ENCODE assay signal across 23 mouse cellular contexts in the genomic region with DNA sequence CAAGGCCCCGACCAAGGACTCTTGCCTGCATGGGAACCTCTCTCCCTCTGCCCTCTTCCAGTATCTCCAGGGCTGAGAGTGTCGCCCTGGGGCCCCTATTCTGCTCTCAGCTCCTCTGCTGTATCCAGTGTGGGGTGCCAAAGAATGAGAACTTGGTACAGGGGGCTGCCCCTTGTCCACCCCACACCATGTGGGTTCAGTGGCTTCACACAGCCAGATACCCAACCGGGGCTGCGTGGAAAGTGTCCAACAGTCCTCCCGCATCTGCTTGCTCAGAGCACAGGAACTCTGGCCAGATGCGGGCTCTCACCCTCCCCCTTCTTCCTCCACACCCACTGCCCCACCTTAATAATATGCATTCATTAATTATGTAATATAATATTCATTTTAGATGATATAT. TPM values are rescaled to one million over a fixed set of nuclear protein-coding genes. Genes with fewer than 3 reads are reported as not detected.
DNase-seq lines count a peak whose midpoint lies in the region; ATAC-seq lines count a peak whose summit lies in the region.
"Had no signal": no experiment of that assay in that cellular context is flagged by ENCODE, and none has a peak within 500 bp of the region (broad histone marks: within the 10 kb centered on the region; RNA-seq: fewer than 3 reads in every experiment).

No protein-coding gene starts in this region.

- no peaks in the 10 kb centered on the region for H3K4me1 ChIP-seq in forebrain, embryonic 11.5 days (replicated peaks; ENCODE audit: control insufficient read depth, insufficient read depth, low read length)
- H3K4me1 ChIP-seq in forebrain, embryonic 10.5 days: no peaks in the 10 kb centered on the region
- no peaks in the 10 kb centered on the region for H3K4me1 ChIP-seq in midbrain, embryonic 11.5 days (ENCODE audit: control insufficient read depth, insufficient read depth, low read length)
- H3K4me1 ChIP-seq in midbrain, embryonic 15.5 days: no peaks in the 10 kb centered on the region
- no peaks in the 10 kb centered on the region for H3K4me1 ChIP-seq in midbrain, embryonic 14.5 days (ENCODE audit: control insufficient read depth, insufficient read depth, low read length)
- no peaks in the 10 kb centered on the region for H3K4me1 ChIP-seq in midbrain, embryonic 13.5 days (replicated peaks)

- H3K9me3 ChIP-seq in forebrain, embryonic 11.5 days (ENCODE audit: control insufficient read depth, low read length): no peaks in the 10 kb centered on the region
- H3K9me3 ChIP-seq in forebrain, embryonic 10.5 days: no peaks in the 10 kb centered on the region
- no peaks in the 10 kb centered on the region for H3K9me3 ChIP-seq in midbrain, embryonic 11.5 days (ENCODE audit: control insufficient read depth, low read length)
- no peaks in the 10 kb centered on the region for H3K9me3 ChIP-seq in midbrain, embryonic 15.5 days
- H3K9me3 ChIP-seq in midbrain, embryonic 14.5 days (ENCODE audit: control insufficient read depth, low read length): no peaks in the 10 kb centered on the region
- H3K9me3 ChIP-seq in midbrain, embryonic 13.5 days: no peaks in the 10 kb centered on the region

- WGBS in forebrain, embryonic 11.5 days: 86% methylated on average over 6 of the region's 6 CpGs
- 84% methylated on average over 6 of the region's 6 CpGs for WGBS in forebrain, embryonic 10.5 days
- WGBS in midbrain, embryonic 11.5 days: 87% methylated on average over 6 of the region's 6 CpGs
- 87% methylated on average over 6 of the region's 6 CpGs for WGBS in midbrain, embryonic 15.5 days
- 88% methylated on average over 6 of the region's 6 CpGs for WGBS in midbrain, embryonic 14.5 days
- 84% methylated on average over 6 of the region's 6 CpGs for WGBS in midbrain, embryonic 13.5 days

- no peak overlapping the region for H3K4me3 ChIP-seq in forebrain, embryonic 11.5 days (ENCODE audit: low read depth, low read length)
- no peak overlapping the region for H3K4me3 ChIP-seq in forebrain, embryonic 10.5 days
- H3K4me3 ChIP-seq in midbrain, embryonic 11.5 days (ENCODE audit: low read depth, low read length): no peak overlapping the region
- H3K4me3 ChIP-seq in midbrain, embryonic 15.5 days: no peak overlapping the region
- H3K4me3 ChIP-seq in midbrain, embryonic 14.5 days (replicated peaks; ENCODE audit: low read depth, low read length): no peak overlapping the region
- H3K4me3 ChIP-seq in midbrain, embryonic 13.5 days (replicated peaks): no peak overlapping the region

- H3K27me3 ChIP-seq in forebrain, embryonic 11.5 days (ENCODE audit: control insufficient read depth, insufficient read depth, low read length): no peaks in the 10 kb centered on the region
- no peaks in the 10 kb centered on the region for H3K27me3 ChIP-seq in forebrain, embryonic 10.5 days (ENCODE audit: poor library complexity, severe bottlenecking)
- H3K27me3 ChIP-seq in midbrain, embryonic 11.5 days (ENCODE audit: control insufficient read depth, insufficient read depth, low read length): no peaks in the 10 kb centered on the region
- no peaks in the 10 kb centered on the region for H3K27me3 ChIP-seq in midbrain, embryonic 15.5 days (replicated peaks)
- no peaks in the 10 kb centered on the region for H3K27me3 ChIP-seq in midbrain, embryonic 14.5 days (ENCODE audit: control insufficient read depth, insufficient read depth, low read length)
- no peaks in the 10 kb centered on the region for H3K27me3 ChIP-seq in midbrain, embryonic 13.5 days
- H3K27me3 ChIP-seq: CH12.LX, Patski had no signal

- 0 out of 2 replicates have a peak, but pooled peaks have one; percentile 51 for ATAC-seq in forebrain, embryonic 11.5 days (replicated peaks; ENCODE audit: low FRiP score)
- peak; percentile 44; the same call in 1 of the 2 replicates for ATAC-seq in midbrain, embryonic 11.5 days (ENCODE audit: low FRiP score)
- no peak for ATAC-seq in midbrain, embryonic 15.5 days (replicated peaks)
- peak; percentile 55 for ATAC-seq in midbrain, embryonic 14.5 days (ENCODE audit: low FRiP score, low TSS enrichment)
- no peak for ATAC-seq in midbrain, embryonic 13.5 days
- ATAC-seq: activated CD4-positive, CD25-positive, alpha-beta regulatory T cell, adult 4 months; CD4-positive, CD25-positive, alpha-beta regulatory T cell, adult 4 months; Patski had no signal

- H3K4me2 ChIP-seq in forebrain, embryonic 11.5 days (ENCODE audit: low read depth, low read length, severe bottlenecking): no peak overlapping the region
- H3K4me2 ChIP-seq in midbrain, embryonic 11.5 days: no peak overlapping the region
- no peak overlapping the region for H3K4me2 ChIP-seq in midbrain, embryonic 15.5 days
- H3K4me2 ChIP-seq in midbrain, embryonic 14.5 days (ENCODE audit: low read length): no peak overlapping the region
- no peak overlapping the region for H3K4me2 ChIP-seq in midbrain, embryonic 13.5 days (replicated peaks)

- no peaks in the 10 kb centered on the region for H3K36me3 ChIP-seq in forebrain, embryonic 11.5 days (ENCODE audit: control insufficient read depth, insufficient read depth, low read length)
- H3K36me3 ChIP-seq in forebrain, embryonic 10.5 days (replicated peaks): no peaks in the 10 kb centered on the region
- no peaks in the 10 kb centered on the region for H3K36me3 ChIP-seq in midbrain, embryonic 11.5 days (ENCODE audit: control insufficient read depth, insufficient read depth, low read length)
- H3K36me3 ChIP-seq in midbrain, embryonic 15.5 days (replicated peaks): no peaks in the 10 kb centered on the region
- no peaks in the 10 kb centered on the region for H3K36me3 ChIP-seq in midbrain, embryonic 14.5 days (ENCODE audit: control insufficient read depth, insufficient read depth, low read length)
- H3K36me3 ChIP-seq in midbrain, embryonic 13.5 days: no peaks in the 10 kb centered on the region
- H3K36me3 ChIP-seq: G1E had no signal

- no peak overlapping the region for H3K27ac ChIP-seq in forebrain, embryonic 11.5 days (ENCODE audit: low read depth, low read length)
- no peak overlapping the region for H3K27ac ChIP-seq in forebrain, embryonic 10.5 days
- no peak overlapping the region for H3K27ac ChIP-seq in midbrain, embryonic 11.5 days (ENCODE audit: low read depth, low read length)
- no peak overlapping the region for H3K27ac ChIP-seq in midbrain, embryonic 15.5 days
- no peak overlapping the region for H3K27ac ChIP-seq in midbrain, embryonic 14.5 days (replicated peaks; ENCODE audit: low read depth, low read length)
- H3K27ac ChIP-seq in midbrain, embryonic 13.5 days: no peak overlapping the region

- no peak overlapping the region for H3K9ac ChIP-seq in forebrain, embryonic 11.5 days (ENCODE audit: low read length)
- H3K9ac ChIP-seq in midbrain, embryonic 11.5 days (ENCODE audit: low read length): no peak overlapping the region
- H3K9ac ChIP-seq in midbrain, embryonic 15.5 days: no peak overlapping the region
- no peak overlapping the region for H3K9ac ChIP-seq in midbrain, embryonic 14.5 days (replicated peaks; ENCODE audit: low read length)
- H3K9ac ChIP-seq in midbrain, embryonic 13.5 days (replicated peaks): no peak overlapping the region

- no peak for DNase-seq in forebrain, embryonic 11.5 days (ENCODE audit: low spot score)
- DNase-seq in forebrain, embryonic 10.5 days (ENCODE audit: extremely low spot score, low spot score): no peak
- DNase-seq in midbrain, embryonic 11.5 days (ENCODE audit: low spot score, missing footprints): no peak
- no peak for DNase-seq in midbrain, embryonic 14.5 days
- DNase-seq: adrenal gland, adult 2 months; adrenal gland, adult 8-10 months; adrenal gland, postnatal 10 days; adrenal gland, postnatal 14 days; adrenal gland, postnatal 25 days; adrenal gland, postnatal 36 days; B cell, adult 2 months; cerebellum, adult 11 months; cerebellum, adult 11-12 months; cerebellum, adult 18-20 months had no signal

RNA-seq across cellular contexts. Expression of a gene that starts 13.4 kb away (rescaled TPM):
- polyA plus RNA-seq in forebrain, embryonic 11.5 days (2014; fragmentation: Nextera tagmentation; extraction: Ambion mirVana): not detected in 2 replicates
- not detected in 2 replicates for polyA plus RNA-seq in forebrain, embryonic 10.5 days (2016; fragmentation: Nextera tagmentation; extraction: Ambion mirVana)
- not detected in 2 replicates for polyA plus RNA-seq in midbrain, embryonic 11.5 days (2014; fragmentation: Nextera tagmentation; extraction: Ambion mirVana)
- polyA plus RNA-seq in midbrain, embryonic 15.5 days (2015; fragmentation: Nextera tagmentation; extraction: Ambion mirVana): not detected in 2 replicates
- not detected in 2 replicates for polyA plus RNA-seq in midbrain, embryonic 14.5 days (2014; fragmentation: Nextera tagmentation; extraction: Ambion mirVana)
- polyA plus RNA-seq in midbrain, embryonic 13.5 days (2015; fragmentation: Nextera tagmentation; extraction: Ambion mirVana): not detected in 2 replicates
- polyA plus RNA-seq: activated CD4-positive, CD25-positive, alpha-beta regulatory T cell, adult 4 months; adrenal gland, adult 2 months; brain, embryonic 14.5 days; C2C12; CD4-positive, CD25-positive, alpha-beta regulatory T cell, adult 4 months; G1E; Patski had no signal

Comparison
In these comparisons a context has a peak if more than half of its experiments do, and no peak if none do; other contexts are left out.
1. ATAC-seq: peak in forebrain, embryonic 11.5 days (single experiment), midbrain, embryonic 11.5 days (single experiment) and midbrain, embryonic 14.5 days (single experiment); none in midbrain, embryonic 15.5 days (single experiment) and midbrain, embryonic 13.5 days (single experiment).